7 mouse cellular contexts compared by ENCODE assay signal in the genomic region with DNA sequence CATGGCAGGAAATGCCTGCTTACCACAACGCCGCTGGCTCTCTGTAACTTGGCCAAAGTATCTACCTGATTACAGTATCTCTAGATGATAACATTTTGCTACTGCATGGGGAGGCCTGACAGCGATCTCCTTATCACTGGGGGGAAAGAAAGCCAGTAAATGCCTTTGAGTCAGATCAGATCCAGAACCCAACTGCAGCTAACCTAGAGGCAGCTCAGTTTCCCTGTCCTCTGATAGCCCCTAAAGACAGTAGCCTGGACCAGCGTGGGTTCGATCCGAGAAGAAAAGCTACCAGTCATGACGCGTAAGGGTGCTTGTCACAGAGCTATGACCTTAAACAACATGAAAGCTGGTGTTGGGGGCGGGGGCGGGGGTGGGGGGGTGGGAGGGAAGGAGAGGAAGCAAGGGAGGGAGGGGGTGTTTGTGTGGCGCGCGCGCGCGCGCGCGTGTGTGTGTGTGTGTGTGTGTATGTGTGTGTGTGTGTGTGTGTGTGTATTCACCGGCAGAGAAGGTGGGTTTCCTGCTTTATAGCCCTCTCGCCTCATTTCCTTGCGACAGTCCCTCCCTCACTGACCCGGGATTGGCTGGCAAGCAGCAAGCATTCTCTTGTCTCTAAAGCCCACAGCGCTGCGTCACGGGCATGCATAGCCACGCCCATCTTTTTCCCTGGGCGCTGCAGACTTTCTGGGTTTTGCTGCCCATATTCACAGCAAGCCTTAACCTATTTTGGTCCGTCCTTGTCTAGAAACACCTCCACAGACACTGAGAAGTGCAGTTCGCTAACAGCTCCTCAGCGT. TPM values are rescaled to one million over a fixed set of nuclear protein-coding genes. Genes with fewer than 3 reads are reported as not detected.
A peak's percentile ranks its signal among the peaks of the same experiment; 100 is the strongest.
DNase-seq lines count a peak whose midpoint lies in the region; ATAC-seq and TF ChIP-seq lines count a peak whose summit lies in the region.

No protein-coding gene starts in this region.

- H3K4me1 ChIP-seq in bone marrow, adult 2 months (ENCODE audit: control insufficient read depth, insufficient read depth, low read length), result no peaks in the 10 kb centered on the region
- peaks cover 3% of the 10 kb centered on the region; the same call in 1 of the 2 replicates for H3K4me1 ChIP-seq in embryonic facial prominence, embryonic 14.5 days (ENCODE audit: control insufficient read depth, insufficient read depth, low read length)
- peaks cover 9% of the 10 kb centered on the region; the same call in 1 of the 2 replicates for H3K4me1 ChIP-seq in limb, embryonic 12.5 days (replicated peaks)
- H3K4me1 ChIP-seq in midbrain, embryonic 14.5 days (ENCODE audit: control insufficient read depth, insufficient read depth, low read length), result no peaks in the 10 kb centered on the region

- peak overlapping the region; percentile 66 for H3K9ac ChIP-seq in embryonic facial prominence, embryonic 14.5 days (ENCODE audit: low read depth, low read length)
- H3K9ac ChIP-seq in limb, embryonic 12.5 days (replicated peaks), result peak overlapping the region; percentile 55
- H3K9ac ChIP-seq in midbrain, embryonic 14.5 days (replicated peaks; ENCODE audit: low read length), result peak overlapping the region; percentile 52

- no peak for TF ChIP-seq CTCF in bone marrow, adult 2 months (IDR thresholded peaks at IDR 0.05; ENCODE audit: control insufficient read depth, insufficient read depth, low read length)

- H3K27ac ChIP-seq in bone marrow, adult 2 months (ENCODE audit: control insufficient read depth, insufficient read depth, low read depth, low read length, poor library complexity), result no peak overlapping the region
- peak overlapping the region; percentile 87 for H3K27ac ChIP-seq in embryonic facial prominence, embryonic 14.5 days (replicated peaks; ENCODE audit: low read depth, low read length)
- H3K27ac ChIP-seq in limb, embryonic 12.5 days, result peak overlapping the region; percentile 85
- H3K27ac ChIP-seq in midbrain, embryonic 14.5 days (replicated peaks; ENCODE audit: low read depth, low read length), result peak overlapping the region; percentile 65

- no peaks in the 10 kb centered on the region for H3K9me3 ChIP-seq in embryonic facial prominence, embryonic 14.5 days (ENCODE audit: control insufficient read depth, low read length)
- H3K9me3 ChIP-seq in limb, embryonic 12.5 days, result no peaks in the 10 kb centered on the region
- no peaks in the 10 kb centered on the region for H3K9me3 ChIP-seq in midbrain, embryonic 14.5 days (ENCODE audit: control insufficient read depth, low read length)

- peak overlapping the region; percentile 61 for H3K4me2 ChIP-seq in embryonic facial prominence, embryonic 14.5 days (ENCODE audit: low read depth, low read length)
- peak overlapping the region; percentile 66 for H3K4me2 ChIP-seq in limb, embryonic 12.5 days
- H3K4me2 ChIP-seq in midbrain, embryonic 14.5 days (ENCODE audit: low read length), result peak overlapping the region; percentile 66

- peak; percentile 98 for ATAC-seq in embryonic facial prominence, embryonic 14.5 days (ENCODE audit: low read depth)
- ATAC-seq in limb, embryonic 12.5 days (ENCODE audit: insufficient number of reproducible peaks, insufficient read depth, low FRiP score, low TSS enrichment, low read depth), result peak; percentile 89
- ATAC-seq in midbrain, embryonic 14.5 days (ENCODE audit: low FRiP score, low TSS enrichment), result peak; percentile 95

- peak; percentile 42; the same call in 1 of the 2 replicates for TF ChIP-seq POLR2A in bone marrow, adult 2 months (IDR thresholded peaks at IDR 0.05; ENCODE audit: borderline replicate concordance, control insufficient read depth, low read depth, low read length)

- WGBS in bone marrow, adult 2 months, result 2% methylated on average over 23 of the region's 31 CpGs
- 6% methylated on average over 19 of the region's 31 CpGs for WGBS in embryonic facial prominence, embryonic 14.5 days
- 6% methylated on average over 20 of the region's 31 CpGs for WGBS in limb, embryonic 12.5 days
- WGBS in midbrain, embryonic 14.5 days, result 10% methylated on average over 20 of the region's 31 CpGs

- peak; percentile 98 for DNase-seq in embryonic facial prominence, embryonic 14.5 days (ENCODE audit: low spot score)
- DNase-seq in heart, adult 8-10 months (ENCODE audit: low spot score), result peak; percentile 83
- peak; percentile 85 to 91 for DNase-seq in kidney, adult 8-10 months
- DNase-seq in midbrain, embryonic 14.5 days, result peak; percentile 96
- peak; percentile 49 to 86 for DNase-seq in spleen, postnatal 10 days (ENCODE audit: low spot score in 2 of 2)

- no peaks in the 10 kb centered on the region for H3K36me3 ChIP-seq in embryonic facial prominence, embryonic 14.5 days (ENCODE audit: control insufficient read depth, insufficient read depth, low read length)
- H3K36me3 ChIP-seq in limb, embryonic 12.5 days, result no peaks in the 10 kb centered on the region
- no peaks in the 10 kb centered on the region for H3K36me3 ChIP-seq in midbrain, embryonic 14.5 days (ENCODE audit: control insufficient read depth, insufficient read depth, low read length)

- peak overlapping the region; percentile 63 for H3K4me3 ChIP-seq in bone marrow, adult 2 months (replicated peaks; ENCODE audit: control insufficient read depth, low read depth, low read length)
- peak overlapping the region; percentile 46 for H3K4me3 ChIP-seq in embryonic facial prominence, embryonic 14.5 days (ENCODE audit: low read depth, low read length)
- peak overlapping the region; percentile 45 for H3K4me3 ChIP-seq in limb, embryonic 12.5 days (replicated peaks)
- H3K4me3 ChIP-seq in midbrain, embryonic 14.5 days (replicated peaks; ENCODE audit: low read depth, low read length), result peak overlapping the region; percentile 40

- H3K27me3 ChIP-seq in embryonic facial prominence, embryonic 14.5 days (replicated peaks; ENCODE audit: control insufficient read depth, insufficient read depth, low read length), result no peaks in the 10 kb centered on the region
- H3K27me3 ChIP-seq in limb, embryonic 12.5 days, result no peaks in the 10 kb centered on the region
- H3K27me3 ChIP-seq in midbrain, embryonic 14.5 days (ENCODE audit: control insufficient read depth, insufficient read depth, low read length), result no peaks in the 10 kb centered on the region

RNA-seq across cellular contexts. Expression of a gene that starts 18.5 kb away (rescaled TPM):
- 27.7 and 30.7 TPM in 2 replicates for polyA plus RNA-seq in bone marrow, adult 2 months (2011; ENCODE audit: insufficient read depth, insufficient read length, low replicate concordance, missing spikeins)
- 15.5 and 17.0 TPM in 2 replicates for polyA plus RNA-seq in embryonic facial prominence, embryonic 14.5 days (2014; fragmentation: Nextera tagmentation; extraction: Ambion mirVana)
- 10 to 100 TPM; 49.0 to 61.5 (median 51.9) TPM for total RNA-seq in heart, adult 8-10 months (2022)
- 22.8 and 25.6 TPM in 2 replicates for polyA plus RNA-seq in limb, embryonic 12.5 days (2016; fragmentation: Nextera tagmentation; extraction: Ambion mirVana)
- 18.5 and 21.6 TPM in 2 replicates for polyA plus RNA-seq in midbrain, embryonic 14.5 days (2014; fragmentation: Nextera tagmentation; extraction: Ambion mirVana)

RNA-seq across cellular contexts. Expression of a gene that starts 21.4 kb away (rescaled TPM):
- not detected in 2 replicates for polyA plus RNA-seq in bone marrow, adult 2 months (2011; ENCODE audit: insufficient read depth, insufficient read length, low replicate concordance, missing spikeins)
- polyA plus RNA-seq in embryonic facial prominence, embryonic 14.5 days (2014; fragmentation: Nextera tagmentation; extraction: Ambion mirVana), result 0.14 TPM in 1 of 2 replicates, not detected in the other
- not detected for total RNA-seq in heart, adult 8-10 months (2022)
- 0.12 and 0.13 TPM in 2 replicates for polyA plus RNA-seq in limb, embryonic 12.5 days (2016; fragmentation: Nextera tagmentation; extraction: Ambion mirVana)
- polyA plus RNA-seq in midbrain, embryonic 14.5 days (2014; fragmentation: Nextera tagmentation; extraction: Ambion mirVana), result not detected in 2 replicates

RNA-seq across cellular contexts. Expression of a gene that starts 25.5 kb away (rescaled TPM):
- polyA plus RNA-seq in bone marrow, adult 2 months (2011; ENCODE audit: insufficient read depth, insufficient read length, low replicate concordance, missing spikeins), result 10.9 and 19.1 TPM in 2 replicates
- polyA plus RNA-seq in embryonic facial prominence, embryonic 14.5 days (2014; fragmentation: Nextera tagmentation; extraction: Ambion mirVana), result 26.6 and 30.4 TPM in 2 replicates
- total RNA-seq in heart, adult 8-10 months (2022), result 10 to 100 TPM; 11.2 to 14.0 (median 11.8) TPM
- 28.1 and 29.3 TPM in 2 replicates for polyA plus RNA-seq in limb, embryonic 12.5 days (2016; fragmentation: Nextera tagmentation; extraction: Ambion mirVana)
- polyA plus RNA-seq in midbrain, embryonic 14.5 days (2014; fragmentation: Nextera tagmentation; extraction: Ambion mirVana), result 44.8 and 51.9 TPM in 2 replicates

RNA-seq across cellular contexts. Expression of a gene that starts 52.0 kb away (rescaled TPM):
- 0.43 and 3.0 TPM in 2 replicates for polyA plus RNA-seq in bone marrow, adult 2 months (2011; ENCODE audit: insufficient read depth, insufficient read length, low replicate concordance, missing spikeins)
- polyA plus RNA-seq in embryonic facial prominence, embryonic 14.5 days (2014; fragmentation: Nextera tagmentation; extraction: Ambion mirVana), result 15.5 and 17.3 TPM in 2 replicates
- 1 to 10 TPM; 2.4 to 3.1 (median 2.7) TPM for total RNA-seq in heart, adult 8-10 months (2022)
- 34.1 and 34.4 TPM in 2 replicates for polyA plus RNA-seq in limb, embryonic 12.5 days (2016; fragmentation: Nextera tagmentation; extraction: Ambion mirVana)
- 51.9 and 53.5 TPM in 2 replicates for polyA plus RNA-seq in midbrain, embryonic 14.5 days (2014; fragmentation: Nextera tagmentation; extraction: Ambion mirVana)
